Mouse (Mus musculus) left cerebral cortex, postnatal 36 days (tissue): Measurements from ENCODE around the gene Irx5. TPM values are rescaled to one million over a fixed set of nuclear protein-coding genes. Genes with fewer than 3 reads are reported as not detected.

Experiments
- DNase-seq, 2 experiments: peaks; one replicate each; pipeline ENCODE4 v3.0.0; 2021 to 2022; ENCODE audit warnings: low spot score in 2 of 2, mixed read lengths in 1 of 2
- intact Hi-C: fragments of 180-260 bp; cut with DNase I; formaldehyde crosslinking; loops from one replicate; pipeline ENCODE4 v1.15.1; 2025
- total RNA-seq, 2 experiments: library from RNA; stranded (reverse); gene quantifications; 2 replicates each; pipeline ENCODE4 v1.2.3; 2021

The Irx5 gene
- total RNA-seq, 2 experiments from 2014 or later: 0.12 TPM; not detected in 1

GRCm38 (mm10) chr8:92413583-92413982 is 56.2 kb downstream of the Irx5 start:
- intact Hi-C loops: no loop called here
- no peak for DNase-seq

- intact Hi-C loops: no loop called here
- no peak for DNase-seq
Measured at GRCm38 (mm10) chr8:92420666-92421065, 63.2 kb downstream of the Irx5 start.
